Mouse (Mus musculus): ENCODE measurements at regions not wholly inside any gene's neighbourhood (a gene's known extent, or its start where the extent isn't known, plus 50 kb on each side); places are given as distances from the start of the nearest gene placed in this dataset.
A peak's percentile ranks its signal among the peaks of the same experiment; 100 is the strongest.

- Histone ChIP-seq H3K4me3 (ENCODE audit: low read depth, low read length) (no peak overlapping the region), H3K27ac (replicated peaks; ENCODE audit: low read depth, low read length) (no peak overlapping the region), H3K9me3 (ENCODE audit: control insufficient read depth, low read length) (no peaks in the 10 kb centered on the region), H3K36me3 (ENCODE audit: control insufficient read depth, insufficient read depth, low read length) (no peaks in the 10 kb centered on the region), H3K4me2 (ENCODE audit: low read depth, low read length) (no peak overlapping the region), H3K27me3 (replicated peaks; ENCODE audit: control insufficient read depth, insufficient read depth, low read length) (no peaks in the 10 kb centered on the region), H3K9ac (ENCODE audit: low read depth, low read length) (no peak overlapping the region), H3K4me1 (ENCODE audit: control insufficient read depth, insufficient read depth, low read length) (no peaks in the 10 kb centered on the region)
- WGBS, result 67% methylated on average over 6 of the region's 6 CpGs
- peak; percentile 70 for DNase-seq (ENCODE audit: low spot score)
- ATAC-seq (ENCODE audit: low read depth), result no peak
Observed at GRCm38 (mm10) chr3:128001924-128002501, 105.9 kb upstream of the Fam241a start.

GRCm38 (mm10) chr3:127995678-127996077 lies 99.6 kb upstream of the Fam241a start:
- H3K4me1 ChIP-seq (ENCODE audit: control insufficient read depth, insufficient read depth, low read length), result no peaks in the 10 kb centered on the region
- H3K4me2 ChIP-seq (ENCODE audit: low read depth, low read length), result no peak overlapping the region
- no peak overlapping the region for H3K27ac ChIP-seq (replicated peaks; ENCODE audit: low read depth, low read length)
- ATAC-seq (ENCODE audit: low read depth) (no peak), DNase-seq (ENCODE audit: low spot score) (no peak)
- H3K27me3 ChIP-seq (replicated peaks; ENCODE audit: control insufficient read depth, insufficient read depth, low read length), result no peaks in the 10 kb centered on the region
- H3K9me3 ChIP-seq (ENCODE audit: control insufficient read depth, low read length), result no peaks in the 10 kb centered on the region
- H3K9ac ChIP-seq (ENCODE audit: low read depth, low read length), result no peak overlapping the region
- no peak overlapping the region for H3K4me3 ChIP-seq (ENCODE audit: low read depth, low read length)
- no peaks in the 10 kb centered on the region for H3K36me3 ChIP-seq (ENCODE audit: control insufficient read depth, insufficient read depth, low read length)
- WGBS, result 63% methylated on average over 7 of the region's 7 CpGs

- H3K27me3 ChIP-seq (replicated peaks; ENCODE audit: control insufficient read depth, insufficient read depth, low read length), result no peaks in the 10 kb centered on the region
- no peaks in the 10 kb centered on the region for H3K36me3 ChIP-seq (ENCODE audit: control insufficient read depth, insufficient read depth, low read length)
- DNase-seq (ENCODE audit: low spot score) (peak; percentile 41), ATAC-seq (ENCODE audit: low read depth) (peak; percentile 62)
- no peaks in the 10 kb centered on the region for H3K4me1 ChIP-seq (ENCODE audit: control insufficient read depth, insufficient read depth, low read length)
- 58% methylated on average over 6 of the region's 6 CpGs for whole genome bisulfite sequencing
- no peak overlapping the region for H3K27ac ChIP-seq (replicated peaks; ENCODE audit: low read depth, low read length)
- H3K4me2 ChIP-seq (ENCODE audit: low read depth, low read length), result no peak overlapping the region
- no peak overlapping the region for H3K9ac ChIP-seq (ENCODE audit: low read depth, low read length)
- H3K9me3 ChIP-seq (ENCODE audit: control insufficient read depth, low read length), result no peaks in the 10 kb centered on the region
- no peak overlapping the region for H3K4me3 ChIP-seq (ENCODE audit: low read depth, low read length)
Observed at GRCm38 (mm10) chr3:127987583-127987982, 91.5 kb upstream of the Fam241a start.

GRCm38 (mm10) chr3:127985165-127985564 lies 89.0 kb upstream of the Fam241a start:
- H3K4me1 ChIP-seq (ENCODE audit: control insufficient read depth, insufficient read depth, low read length), result no peaks in the 10 kb centered on the region
- WGBS, result 85% methylated on average over 3 of the region's 3 CpGs
- no peak for ATAC-seq (ENCODE audit: low read depth)
- DNase-seq (ENCODE audit: low spot score), result no peak
- no peaks in the 10 kb centered on the region for H3K27me3 ChIP-seq (replicated peaks; ENCODE audit: control insufficient read depth, insufficient read depth, low read length)
- H3K9ac ChIP-seq (ENCODE audit: low read depth, low read length), result no peak overlapping the region
- no peaks in the 10 kb centered on the region for H3K9me3 ChIP-seq (ENCODE audit: control insufficient read depth, low read length)
- no peaks in the 10 kb centered on the region for H3K36me3 ChIP-seq (ENCODE audit: control insufficient read depth, insufficient read depth, low read length)
- no peak overlapping the region for H3K4me3 ChIP-seq (ENCODE audit: low read depth, low read length)
- no peak overlapping the region for H3K27ac ChIP-seq (replicated peaks; ENCODE audit: low read depth, low read length)
- H3K4me2 ChIP-seq (ENCODE audit: low read depth, low read length), result no peak overlapping the region

DNA sequence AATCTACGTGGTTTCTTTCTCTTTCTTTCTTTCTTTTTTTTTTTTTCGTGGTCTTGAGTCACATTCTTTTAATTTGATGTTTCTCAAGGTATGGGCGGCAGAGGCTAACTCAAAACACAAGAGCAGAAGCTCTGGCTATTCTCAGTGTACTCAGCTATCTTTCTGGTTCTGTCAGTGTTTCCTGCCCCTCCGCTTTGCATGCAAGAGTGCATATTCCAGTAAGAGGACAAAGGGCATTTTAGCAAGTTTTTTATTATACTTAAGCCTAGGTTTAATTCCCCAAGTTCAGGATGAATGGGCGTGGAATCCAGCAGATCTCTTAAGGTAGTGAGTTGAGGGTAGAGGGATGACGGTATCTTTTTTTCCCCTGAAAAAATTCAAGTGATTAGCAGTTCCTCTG lies 81.1 kb upstream of the Fam241a start:
- Histone ChIP-seq H3K27ac (replicated peaks; ENCODE audit: low read depth, low read length) (no peak overlapping the region), H3K4me2 (ENCODE audit: low read depth, low read length) (no peak overlapping the region), H3K4me3 (ENCODE audit: low read depth, low read length) (no peak overlapping the region), H3K4me1 (ENCODE audit: control insufficient read depth, insufficient read depth, low read length) (peaks cover 3% of the 10 kb centered on the region; the same call in 1 of the 2 replicates), H3K27me3 (replicated peaks; ENCODE audit: control insufficient read depth, insufficient read depth, low read length) (no peaks in the 10 kb centered on the region), H3K36me3 (ENCODE audit: control insufficient read depth, insufficient read depth, low read length) (no peaks in the 10 kb centered on the region), H3K9ac (ENCODE audit: low read depth, low read length) (no peak overlapping the region), H3K9me3 (ENCODE audit: control insufficient read depth, low read length) (no peaks in the 10 kb centered on the region)
- WGBS, result 49% methylated on average over 6 of the region's 6 CpGs
- DNase-seq (ENCODE audit: low spot score) (no peak), ATAC-seq (ENCODE audit: low read depth) (no peak)

DNA sequence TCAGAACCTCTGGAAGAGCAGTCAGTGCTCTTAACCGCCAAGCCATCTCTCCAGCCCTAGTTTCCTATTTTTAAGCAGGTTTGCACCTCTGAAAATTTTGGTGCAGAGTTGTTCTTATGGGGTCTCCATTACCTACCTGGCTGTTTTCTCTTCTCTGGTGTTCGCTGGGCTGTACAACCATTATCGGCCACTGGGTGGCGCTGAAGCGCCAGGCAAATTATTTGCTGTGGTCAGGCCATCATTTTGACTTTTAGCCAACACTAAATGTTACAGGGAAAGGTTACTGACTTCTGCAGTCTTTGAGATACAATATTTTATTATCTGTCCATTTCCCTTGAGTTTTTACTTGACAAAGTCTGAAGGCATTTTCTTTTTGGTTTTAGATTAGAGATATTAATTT lies 74.8 kb upstream of the Fam241a start:
- Histone ChIP-seq H3K9ac (ENCODE audit: low read depth, low read length) (no peak overlapping the region), H3K9me3 (ENCODE audit: control insufficient read depth, low read length) (no peaks in the 10 kb centered on the region), H3K27me3 (replicated peaks; ENCODE audit: control insufficient read depth, insufficient read depth, low read length) (no peaks in the 10 kb centered on the region), H3K4me1 (ENCODE audit: control insufficient read depth, insufficient read depth, low read length) (no peaks in the 10 kb centered on the region), H3K4me2 (ENCODE audit: low read depth, low read length) (no peak overlapping the region), H3K27ac (replicated peaks; ENCODE audit: low read depth, low read length) (no peak overlapping the region), H3K4me3 (ENCODE audit: low read depth, low read length) (no peak overlapping the region), H3K36me3 (ENCODE audit: control insufficient read depth, insufficient read depth, low read length) (no peaks in the 10 kb centered on the region)
- DNase-seq (ENCODE audit: low spot score) (peak; percentile 31), ATAC-seq (ENCODE audit: low read depth) (no peak)
- WGBS, result 6% methylated on average over 5 of the region's 5 CpGs

DNA sequence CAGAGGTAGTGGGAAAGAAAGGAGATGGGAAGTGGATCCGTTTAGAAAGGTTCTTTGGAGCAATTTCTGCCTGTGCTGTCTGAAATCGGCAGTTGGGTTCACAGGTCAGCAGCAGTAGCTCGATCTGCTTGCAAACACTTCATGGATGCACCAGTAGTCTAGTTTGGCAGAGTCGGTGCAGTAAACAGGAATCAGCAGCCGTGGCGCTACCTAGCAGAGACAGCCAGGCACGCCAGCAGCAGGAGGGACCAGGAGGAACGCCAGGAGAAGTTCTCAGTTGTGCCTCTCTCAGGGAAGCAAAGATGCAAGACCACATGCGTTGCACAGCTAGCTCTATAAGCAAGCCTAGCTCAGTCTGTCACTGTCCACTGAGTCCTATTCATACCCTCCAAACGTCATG lies 71.0 kb upstream of the Fam241a start:
- Histone ChIP-seq H3K4me1 (ENCODE audit: control insufficient read depth, insufficient read depth, low read length) (no peaks in the 10 kb centered on the region), H3K36me3 (ENCODE audit: control insufficient read depth, insufficient read depth, low read length) (no peaks in the 10 kb centered on the region), H3K27me3 (replicated peaks; ENCODE audit: control insufficient read depth, insufficient read depth, low read length) (no peaks in the 10 kb centered on the region), H3K9ac (ENCODE audit: low read depth, low read length) (no peak overlapping the region), H3K4me3 (ENCODE audit: low read depth, low read length) (no peak overlapping the region), H3K9me3 (ENCODE audit: control insufficient read depth, low read length) (no peaks in the 10 kb centered on the region), H3K4me2 (ENCODE audit: low read depth, low read length) (no peak overlapping the region), H3K27ac (replicated peaks; ENCODE audit: low read depth, low read length) (no peak overlapping the region)
- DNase-seq (ENCODE audit: low spot score) (no peak), ATAC-seq (ENCODE audit: low read depth) (no peak)
- WGBS, result 66% methylated on average over 10 of the region's 10 CpGs

DNA sequence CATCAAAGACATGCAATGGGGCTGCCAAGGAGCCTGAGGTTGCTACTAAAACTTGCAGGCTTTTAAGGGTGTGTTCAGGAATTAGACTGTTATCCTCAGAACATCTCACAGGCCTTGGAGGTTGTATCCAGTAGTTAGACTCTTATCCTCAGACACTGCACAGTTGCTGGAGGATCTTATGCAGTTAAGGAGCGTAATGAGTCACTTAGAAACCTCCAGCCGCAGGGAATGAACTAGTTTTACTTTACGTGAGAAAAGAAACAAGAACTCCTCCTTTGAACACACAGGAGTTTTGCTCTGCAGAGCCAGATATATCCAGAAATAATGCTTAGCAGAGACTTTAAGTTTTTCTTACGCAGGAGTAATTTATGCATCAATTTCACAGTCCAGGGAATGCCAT lies 70.1 kb upstream of the Fam241a start:
- Histone ChIP-seq H3K36me3 (ENCODE audit: control insufficient read depth, insufficient read depth, low read length) (no peaks in the 10 kb centered on the region), H3K27ac (replicated peaks; ENCODE audit: low read depth, low read length) (no peak overlapping the region), H3K4me1 (ENCODE audit: control insufficient read depth, insufficient read depth, low read length) (no peaks in the 10 kb centered on the region), H3K9ac (ENCODE audit: low read depth, low read length) (no peak overlapping the region), H3K27me3 (replicated peaks; ENCODE audit: control insufficient read depth, insufficient read depth, low read length) (no peaks in the 10 kb centered on the region), H3K4me2 (ENCODE audit: low read depth, low read length) (no peak overlapping the region), H3K9me3 (ENCODE audit: control insufficient read depth, low read length) (no peaks in the 10 kb centered on the region), H3K4me3 (ENCODE audit: low read depth, low read length) (no peak overlapping the region)
- DNase-seq (ENCODE audit: low spot score) (no peak), ATAC-seq (ENCODE audit: low read depth) (no peak)
- WGBS, result 73% methylated on average over 4 of the region's 4 CpGs

- H3K4me1 ChIP-seq (ENCODE audit: control insufficient read depth, insufficient read depth, low read length), result no peaks in the 10 kb centered on the region
- no peaks in the 10 kb centered on the region for H3K36me3 ChIP-seq (ENCODE audit: control insufficient read depth, insufficient read depth, low read length)
- no peak overlapping the region for H3K4me3 ChIP-seq (ENCODE audit: low read depth, low read length)
- H3K9ac ChIP-seq (ENCODE audit: low read depth, low read length), result no peak overlapping the region
- DNase-seq (ENCODE audit: low spot score) (no peak), ATAC-seq (ENCODE audit: low read depth) (no peak)
- H3K4me2 ChIP-seq (ENCODE audit: low read depth, low read length), result no peak overlapping the region
- no peak overlapping the region for H3K27ac ChIP-seq (replicated peaks; ENCODE audit: low read depth, low read length)
- no peaks in the 10 kb centered on the region for H3K9me3 ChIP-seq (ENCODE audit: control insufficient read depth, low read length)
- WGBS, result 32% methylated on average over 13 of the region's 13 CpGs
- H3K27me3 ChIP-seq (replicated peaks; ENCODE audit: control insufficient read depth, insufficient read depth, low read length), result no peaks in the 10 kb centered on the region
Observed at GRCm38 (mm10) chr3:127958919-127959684, 63.0 kb upstream of the Fam241a start.
